Comparison of ENCODE assay signal across 10 mouse cellular contexts in the genomic region with DNA sequence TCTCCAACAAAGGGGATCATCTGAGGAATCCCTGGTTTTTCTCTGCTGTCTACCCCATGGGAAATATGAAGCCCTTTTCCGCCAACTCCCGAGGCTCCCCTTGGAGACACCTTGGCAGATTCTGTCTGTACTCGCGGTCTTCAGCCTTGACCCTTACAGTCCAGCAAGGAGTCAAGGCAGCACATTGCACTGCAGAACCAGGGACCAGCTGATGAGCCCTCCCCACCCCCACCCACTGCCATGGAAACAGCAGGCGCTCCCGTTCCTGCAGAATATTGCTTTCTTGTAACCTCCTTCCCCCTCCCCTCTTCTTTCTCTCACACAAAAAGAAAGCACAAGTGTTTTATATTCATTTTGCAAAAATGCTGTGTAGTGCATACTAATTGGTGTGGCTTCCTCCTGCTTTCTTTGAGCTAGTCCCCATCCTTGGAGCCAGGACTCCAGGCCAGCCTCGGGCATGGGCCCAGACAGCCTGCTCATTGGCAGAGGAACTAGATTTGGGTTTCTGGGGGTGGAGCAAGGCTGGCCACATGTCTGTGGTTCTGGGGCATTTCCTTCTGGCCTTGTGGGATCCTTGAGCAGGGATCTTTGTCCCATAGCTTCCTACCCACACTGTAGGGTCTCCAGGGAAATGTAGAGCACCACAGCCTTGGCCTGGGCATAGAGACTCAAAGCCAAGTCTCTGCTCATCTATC. TPM values are rescaled to one million over a fixed set of nuclear protein-coding genes. Genes with fewer than 3 reads are reported as not detected.
DNase-seq lines count a peak whose midpoint lies in the region; ATAC-seq lines count a peak whose summit lies in the region.
"Had no signal": no experiment of that assay in that cellular context is flagged by ENCODE, and none has a peak within 500 bp of the region (broad histone marks: within the 10 kb centered on the region; RNA-seq: fewer than 3 reads in every experiment).

No protein-coding gene starts in this region.

- H3K36me3 ChIP-seq in neural tube, embryonic 12.5 days = peaks cover 13% of the 10 kb centered on the region
- peaks cover 25% of the 10 kb centered on the region for H3K36me3 ChIP-seq in embryonic facial prominence, embryonic 10.5 days (replicated peaks)

- H3K4me3 ChIP-seq in neural tube, embryonic 12.5 days = no peak overlapping the region
- no peak overlapping the region for H3K4me3 ChIP-seq in embryonic facial prominence, embryonic 10.5 days
- H3K4me3 ChIP-seq: heart, embryonic 13.5 days; lung, embryonic 15.5 days had no signal

- peak overlapping the region; percentile 39; the same call in 1 of the 2 replicates for H3K27ac ChIP-seq in neural tube, embryonic 12.5 days
- peak overlapping the region; percentile 41 for H3K27ac ChIP-seq in embryonic facial prominence, embryonic 10.5 days (replicated peaks)
- H3K27ac ChIP-seq: heart, embryonic 13.5 days; lung, embryonic 15.5 days had no signal

- H3K9me3 ChIP-seq in neural tube, embryonic 12.5 days = no peaks in the 10 kb centered on the region
- no peaks in the 10 kb centered on the region for H3K9me3 ChIP-seq in embryonic facial prominence, embryonic 10.5 days
- H3K9me3 ChIP-seq: heart, embryonic 13.5 days; lung, embryonic 15.5 days had no signal

- no peak overlapping the region for H3K4me2 ChIP-seq in neural tube, embryonic 12.5 days (replicated peaks)
- H3K4me2 ChIP-seq: heart, embryonic 13.5 days; lung, embryonic 15.5 days had no signal

- H3K9ac ChIP-seq in neural tube, embryonic 12.5 days = no peak overlapping the region
- H3K9ac ChIP-seq: heart, embryonic 13.5 days; lung, embryonic 15.5 days had no signal

- peaks cover 20% of the 10 kb centered on the region for H3K4me1 ChIP-seq in neural tube, embryonic 12.5 days
- peaks cover 19% of the 10 kb centered on the region for H3K4me1 ChIP-seq in embryonic facial prominence, embryonic 10.5 days

- no peak for ATAC-seq in neural tube, embryonic 12.5 days (ENCODE audit: low FRiP score, low read depth)
- ATAC-seq in granulocyte monocyte progenitor cell, adult 5-6 weeks (replicated peaks; ENCODE audit: poor library complexity, severe bottlenecking) = peak; percentile 34

- 63% methylated on average over 7 of the region's 7 CpGs for WGBS in neural tube, embryonic 12.5 days
- WGBS in embryonic facial prominence, embryonic 10.5 days = 82% methylated on average over 7 of the region's 7 CpGs

- no peaks in the 10 kb centered on the region for H3K27me3 ChIP-seq in neural tube, embryonic 12.5 days (replicated peaks)
- H3K27me3 ChIP-seq in embryonic facial prominence, embryonic 10.5 days (replicated peaks; ENCODE audit: low read depth, poor library complexity, severe bottlenecking) = no peaks in the 10 kb centered on the region
- H3K27me3 ChIP-seq: heart, embryonic 13.5 days; lung, embryonic 15.5 days had no signal

- DNase-seq in neural tube, embryonic 10.5 days (ENCODE audit: extremely low spot score, low spot score) = no peak
- DNase-seq in embryonic facial prominence, embryonic 10.5 days (ENCODE audit: low spot score) = no peak
- DNase-seq in left cerebral cortex, adult 18-20 months (ENCODE audit: low spot score in 2 of 2) = peak; percentile 28 to 52
- DNase-seq in right cerebral cortex, postnatal 25 days = peak; percentile 58
- no peak for DNase-seq in liver
- DNase-seq in thymus, postnatal 25 days = no peak

RNA-seq across cellular contexts. Expression of a gene that starts 46.0 kb away (rescaled TPM):
- 32.0 and 34.5 TPM in 2 replicates for polyA plus RNA-seq in neural tube, embryonic 12.5 days (2016; fragmentation: Nextera tagmentation; extraction: Ambion mirVana)
- 26.2 and 27.3 TPM in 2 replicates for polyA plus RNA-seq in embryonic facial prominence, embryonic 10.5 days (2016; fragmentation: Nextera tagmentation; extraction: Ambion mirVana)
- total RNA-seq in granulocyte monocyte progenitor cell, adult 5-6 weeks (2014; fragmentation: Nextera tagmentation) = 50.5 and 58.3 TPM in 2 replicates
- 25.2 and 37.3 TPM in 2 replicates for total RNA-seq in granulocyte monocyte progenitor cell, adult 5-6 weeks (2017)
- total RNA-seq in left cerebral cortex, adult 18-20 months (2021) = 10 to 100 TPM; 26.9 to 28.0 TPM

RNA-seq across cellular contexts. Expression of a gene that starts 56.9 kb away (rescaled TPM):
- polyA plus RNA-seq in neural tube, embryonic 12.5 days (2016; fragmentation: Nextera tagmentation; extraction: Ambion mirVana) = 22.0 and 25.7 TPM in 2 replicates
- polyA plus RNA-seq in embryonic facial prominence, embryonic 10.5 days (2016; fragmentation: Nextera tagmentation; extraction: Ambion mirVana) = 6.6 and 7.2 TPM in 2 replicates
- 0.28 TPM in 1 of 2 replicates, not detected in the other for total RNA-seq in granulocyte monocyte progenitor cell, adult 5-6 weeks (2014; fragmentation: Nextera tagmentation)
- total RNA-seq in granulocyte monocyte progenitor cell, adult 5-6 weeks (2017) = 0.22 TPM in 1 of 2 replicates, not detected in the other
- total RNA-seq in left cerebral cortex, adult 18-20 months (2021) = 100 to 1,000 TPM; 208 to 219 TPM

Comparison
In these comparisons a context has a peak if more than half of its experiments do, and no peak if none do; other contexts are left out.
1. DNase-seq: peak in left cerebral cortex, adult 18-20 months (2 of 2) and right cerebral cortex, postnatal 25 days (single experiment); none in neural tube, embryonic 10.5 days (single experiment), embryonic facial prominence, embryonic 10.5 days (single experiment), liver (single experiment) and thymus, postnatal 25 days (single experiment).
2. RNA of a gene that starts 56.9 kb away (total RNA-seq): 208 to 219 TPM in left cerebral cortex, adult 18-20 months; 0.22 to 0.28 TPM in granulocyte monocyte progenitor cell, adult 5-6 weeks; every median in the first group is over 100 times any median in the second.